Mouse (Mus musculus) left cerebral cortex, postnatal 4 days (tissue): ENCODE measurements around the gene Ppm1m. TPM values are rescaled to one million over a fixed set of nuclear protein-coding genes. Genes with fewer than 3 reads are reported as not detected.

Experiments
- DNase-seq: peaks from one replicate; pipeline ENCODE4 v3.0.0-alpha.2; 2022
- intact Hi-C: fragments of 180-260 bp; cut with DNase I; formaldehyde crosslinking; loops from one replicate; pipeline ENCODE4 v1.15.1; 2025
- total RNA-seq, 2 experiments: library from RNA; stranded (reverse); gene quantifications; 2 replicates each; pipeline ENCODE4 v1.2.3; 2021

Ppm1m gene
- 10 to 100 TPM; 16.1 to 18.7 TPM for total RNA-seq

GRCm38 (mm10) chr9:106199535-106200272 is at the start of gene Ppm1m:
Gene Ppm1m (minus strand): TSS chr9:106199746.
- intact Hi-C loops, result no loop called here

GRCm38 (mm10) chr9:106242813-106243488 is 43.4 kb upstream of the Ppm1m start:
- intact Hi-C loops, result no loop called here
- peak; percentile 68 for DNase-seq

More at GRCm38 (mm10) chr9:106199535-106200272, at the start of gene Ppm1m:
- DNase-seq, result no peak

GRCm38 (mm10) chr9:106241541-106242164 is 42.1 kb upstream of the Ppm1m start:
- DNase-seq, result no peak
- intact Hi-C loops, result no loop called here

GRCm38 (mm10) chr9:106237878-106238277 is 38.3 kb upstream of the Ppm1m start:
- intact Hi-C loops, result no loop called here
- no peak for DNase-seq

- intact Hi-C loops, result no loop called here
- DNase-seq, result no peak
These were observed 37.9 kb upstream of the Ppm1m start for GRCm38 (mm10) chr9:106237401-106237800.

- DNase-seq, result no peak
- intact Hi-C loops, result no loop called here
These were observed 37.3 kb upstream of the Ppm1m start for GRCm38 (mm10) chr9:106236818-106237211.

GRCm38 (mm10) chr9:106236156-106236817 is 36.7 kb upstream of the Ppm1m start:
- DNase-seq, result no peak
- intact Hi-C loops, result no loop called here

GRCm38 (mm10) chr9:106235194-106235830 is 35.8 kb upstream of the Ppm1m start:
- DNase-seq, result no peak
- intact Hi-C loops, result no loop called here

- intact Hi-C loops, result no loop called here
These were observed 34.4 kb upstream of the Ppm1m start for GRCm38 (mm10) chr9:106233953-106234352.

GRCm38 (mm10) chr9:106232956-106233355 is 33.4 kb upstream of the Ppm1m start:
- no peak for DNase-seq
- intact Hi-C loops, result no loop called here

More at GRCm38 (mm10) chr9:106233953-106234352, 34.4 kb upstream of the Ppm1m start:
- no peak for DNase-seq

- no peak for DNase-seq
- intact Hi-C loops, result no loop called here
These were observed 32.3 kb upstream of the Ppm1m start for GRCm38 (mm10) chr9:106231816-106232215.

GRCm38 (mm10) chr9:106231220-106231619 is 31.7 kb upstream of the Ppm1m start:
- intact Hi-C loops, result no loop called here

GRCm38 (mm10) chr9:106230734-106231106 is 31.2 kb upstream of the Ppm1m start:
- intact Hi-C loops, result no loop called here
- DNase-seq, result no peak

More at GRCm38 (mm10) chr9:106231220-106231619, 31.7 kb upstream of the Ppm1m start:
- DNase-seq, result no peak

GRCm38 (mm10) chr9:106230051-106230733 is 30.6 kb upstream of the Ppm1m start:
- no peak for DNase-seq
- intact Hi-C loops, result no loop called here

GRCm38 (mm10) chr9:106227790-106228429 is 28.4 kb upstream of the Ppm1m start:
- no peak for DNase-seq
- intact Hi-C loops, result no loop called here

- intact Hi-C loops, result no loop called here
- peak; percentile 48 for DNase-seq
These were observed 26.7 kb upstream of the Ppm1m start for GRCm38 (mm10) chr9:106226151-106226682.

GRCm38 (mm10) chr9:106225469-106226150 is 26.1 kb upstream of the Ppm1m start:
- intact Hi-C loops, result no loop called here
- no peak for DNase-seq

- DNase-seq, result no peak
- intact Hi-C loops, result no loop called here
These were observed 23.4 kb upstream of the Ppm1m start for GRCm38 (mm10) chr9:106222994-106223393.
